Mouse (Mus musculus) stomach, embryonic 14.5 days (tissue): ENCODE measurements around the gene Pcsk1n. TPM values are rescaled to one million over a fixed set of nuclear protein-coding genes. Genes with fewer than 3 reads are reported as not detected.

ENCODE experiments used
- ATAC-seq: fragments of 200-750 bp; cut with Nextera tagmentation; 2 replicates; pipeline ENCODE4 v1.8.0; 2017; ENCODE audit warnings: low read depth, moderate TSS enrichment; ENCODE audit not compliant: insufficient number of reproducible peaks, insufficient read depth, low FRiP score
- H3K27ac ChIP-seq: fragments of 300-500 bp; sonication (generic); 2 replicates; pipeline ENCODE4 v1.5.1; 2014; ENCODE audit warnings: mild to moderate bottlenecking, low read length, moderate library complexity, mixed read lengths
- H3K27me3 ChIP-seq: fragments of 300-500 bp; sonication (generic); 2 replicates; pipeline ENCODE4 v1.6.1; 2014; ENCODE audit warnings: low read length, control low read depth, mixed read lengths; ENCODE audit not compliant: control insufficient read depth, insufficient read depth
- H3K36me3 ChIP-seq: fragments of 300-500 bp; sonication (generic); 2 replicates; pipeline ENCODE4 v1.6.1; 2014; ENCODE audit warnings: mild to moderate bottlenecking, control low read depth, low read length, moderate library complexity, mixed read lengths; ENCODE audit not compliant: control insufficient read depth, insufficient read depth
- H3K4me1 ChIP-seq: fragments of 300-500 bp; sonication (generic); 2 replicates; pipeline ENCODE4 v1.6.1; 2014; ENCODE audit warnings: low read length, control low read depth, mixed read lengths; ENCODE audit not compliant: control insufficient read depth, insufficient read depth
- H3K4me2 ChIP-seq: fragments of 300-500 bp; sonication (generic); replicated peaks from 2 replicates; pipeline ENCODE4 v1.6.1; 2014; ENCODE audit warnings: low read depth, low read length, control low read depth
- H3K4me3 ChIP-seq: fragments of 300-500 bp; sonication (generic); 2 replicates; pipeline ENCODE4 v1.5.1; 2014; ENCODE audit warnings: low read depth, low read length, control low read depth
- H3K9ac ChIP-seq: fragments of 300-500 bp; sonication (generic); replicated peaks from 2 replicates; pipeline ENCODE4 v1.6.1; 2014; ENCODE audit warnings: low read depth, mild to moderate bottlenecking, control low read depth, low read length, moderate library complexity, mixed read lengths
- H3K9me3 ChIP-seq: fragments of 300-500 bp; sonication (generic); 2 replicates; pipeline ENCODE4 v1.6.1; 2016; ENCODE audit warnings: low read depth, low read length, control low read depth; ENCODE audit not compliant: control insufficient read depth
- WGBS: fragments of 180-500 bp; shearing (Covaris S2); extraction: QIAGEN DNeasy Blood & Tissue Kit; methylation state at CpG from one replicate; pipeline ENCODE4 v1.1.7; 2014; 5-methylcytosine and 5-hydroxymethylcytosine counted together
- polyA plus RNA-seq: library from polyadenylated mRNA; unstranded; fragments of >200 nt; fragmentation: Nextera tagmentation; extraction: Ambion mirVana; gene quantifications from 2 replicates; pipeline ENCODE4 v1.2.1, GENCODE M21; 2014

Gene Pcsk1n
- polyA plus RNA-seq, 1 experiment from 2014 or later = 9.5 TPM

DNA sequence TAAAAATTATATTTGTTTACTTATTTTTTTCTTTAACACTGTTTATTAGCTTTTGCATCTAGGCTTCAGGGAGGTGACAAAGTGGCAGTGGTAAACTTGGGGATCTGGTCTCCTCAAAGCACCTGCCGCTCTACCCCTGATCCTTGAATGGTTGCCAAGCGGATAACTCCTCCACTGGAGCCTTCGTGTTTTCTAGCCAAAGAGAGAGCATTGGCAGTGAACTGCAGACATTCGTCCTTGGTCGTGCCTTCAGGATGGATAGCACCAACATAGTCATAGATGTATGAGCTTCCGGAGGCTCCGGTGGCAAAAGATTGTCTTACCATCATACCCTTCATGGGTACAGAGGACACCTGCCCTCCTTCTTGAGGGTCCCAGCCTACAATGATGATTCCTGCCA, 30.5 kb downstream of the Pcsk1n start:
- H3K27ac ChIP-seq = no peak overlapping the region
- no peak overlapping the region for H3K4me2 ChIP-seq
- H3K4me3 ChIP-seq = no peak overlapping the region
- no peaks in the 10 kb centered on the region for H3K27me3 ChIP-seq
- ATAC-seq = no peak
- no peaks in the 10 kb centered on the region for H3K4me1 ChIP-seq
- no peak overlapping the region for H3K9ac ChIP-seq
- WGBS = 85% methylated on average over 7 of the region's 7 CpGs
- no peaks in the 10 kb centered on the region for H3K36me3 ChIP-seq
- no peaks in the 10 kb centered on the region for H3K9me3 ChIP-seq

- Histone ChIP-seq H3K27ac (no peak overlapping the region), H3K4me3 (no peak overlapping the region), H3K36me3 (no peaks in the 10 kb centered on the region), H3K27me3 (no peaks in the 10 kb centered on the region), H3K9me3 (no peaks in the 10 kb centered on the region), H3K4me2 (no peak overlapping the region), H3K9ac (no peak overlapping the region), H3K4me1 (no peaks in the 10 kb centered on the region)
- WGBS = 89% methylated on average over 9 of the region's 9 CpGs
- ATAC-seq = no peak
Measured at GRCm38 (mm10) chrX:7958868-7959267, 39.2 kb downstream of the Pcsk1n start.

DNA sequence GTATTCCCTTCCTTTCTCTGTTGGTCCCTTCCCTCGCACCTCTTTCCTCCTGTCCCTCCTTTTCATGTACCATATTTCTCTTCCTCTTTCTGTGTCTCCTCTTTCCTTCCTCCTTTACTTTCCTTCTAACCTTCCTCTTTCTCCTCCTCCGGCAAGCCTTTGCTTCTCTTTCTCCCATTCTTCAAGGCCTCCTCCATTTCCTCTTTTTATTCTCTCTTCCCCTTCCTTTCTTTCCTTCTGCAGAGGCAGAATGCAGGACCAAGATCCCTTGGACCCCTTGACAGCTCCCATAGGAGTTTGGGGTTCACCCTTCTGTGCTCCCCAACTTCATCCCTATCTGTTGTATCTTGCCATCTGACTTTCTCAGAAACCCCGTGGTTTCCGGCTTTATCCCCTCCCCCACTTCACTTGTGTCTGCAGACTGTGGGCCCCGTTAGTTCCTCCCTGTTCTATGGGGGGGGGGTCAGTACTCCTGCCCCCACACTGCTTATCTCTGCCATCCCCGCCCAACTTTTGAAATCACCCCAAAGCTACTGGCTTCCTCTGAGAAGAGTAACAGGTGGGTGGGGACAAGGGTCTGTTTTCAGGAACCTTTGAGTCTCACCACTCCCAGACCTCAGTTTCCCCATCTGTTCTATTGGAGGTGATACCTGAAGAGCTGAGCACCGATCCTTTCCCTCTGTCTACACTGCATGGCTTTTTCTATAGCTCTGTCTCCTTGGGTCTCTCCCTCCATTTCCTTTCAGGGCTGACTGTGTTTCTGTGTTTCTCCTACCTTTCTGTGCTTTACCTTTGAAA, 44.4 kb downstream of the Pcsk1n start:
- H3K9ac ChIP-seq = no peak overlapping the region
- no peak for ATAC-seq
- WGBS = 76% methylated on average over 7 of the region's 7 CpGs
- H3K27ac ChIP-seq = no peak overlapping the region
- no peak overlapping the region for H3K4me2 ChIP-seq
- no peaks in the 10 kb centered on the region for H3K36me3 ChIP-seq
- no peaks in the 10 kb centered on the region for H3K27me3 ChIP-seq
- no peaks in the 10 kb centered on the region for H3K4me1 ChIP-seq
- no peak overlapping the region for H3K4me3 ChIP-seq
- H3K9me3 ChIP-seq = no peaks in the 10 kb centered on the region

DNA sequence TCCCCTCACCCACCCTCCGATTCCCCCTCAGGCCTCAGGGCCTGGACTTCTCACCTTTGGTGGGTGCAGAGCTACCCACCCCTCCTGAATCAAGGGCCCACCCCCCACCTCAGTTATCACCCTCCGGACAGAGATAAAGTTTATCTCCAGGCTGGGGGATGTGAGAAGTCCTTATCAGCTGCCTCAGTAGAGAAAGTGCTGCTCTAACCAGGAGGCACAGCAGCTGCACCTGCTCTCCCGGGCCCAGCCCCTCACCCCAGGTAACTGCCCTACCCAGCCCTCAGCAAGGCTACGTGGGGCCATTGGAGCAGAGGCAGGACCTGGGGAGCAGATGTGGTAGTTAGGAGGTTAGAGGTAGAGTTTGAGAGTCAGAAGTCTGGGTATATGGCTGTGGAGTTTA, 46.5 kb downstream of the Pcsk1n start:
- ATAC-seq = no peak
- Histone ChIP-seq H3K4me2 (no peak overlapping the region), H3K27ac (no peak overlapping the region), H3K4me1 (no peaks in the 10 kb centered on the region), H3K9me3 (no peaks in the 10 kb centered on the region), H3K27me3 (no peaks in the 10 kb centered on the region), H3K36me3 (no peaks in the 10 kb centered on the region), H3K9ac (no peak overlapping the region), H3K4me3 (no peak overlapping the region)
- 51% methylated on average over 4 of the region's 4 CpGs for WGBS

- Histone ChIP-seq H3K9me3 (no peaks in the 10 kb centered on the region), H3K9ac (no peak overlapping the region), H3K36me3 (no peaks in the 10 kb centered on the region), H3K4me2 (no peak overlapping the region), H3K4me1 (no peaks in the 10 kb centered on the region), H3K27me3 (no peaks in the 10 kb centered on the region), H3K4me3 (no peak overlapping the region), H3K27ac (no peak overlapping the region)
- WGBS = 84% methylated on average over 7 of the region's 9 CpGs
- peak; percentile 74; the same call in 1 of the 2 replicates for ATAC-seq
Measured at GRCm38 (mm10) chrX:7967596-7968201, 48.1 kb downstream of the Pcsk1n start.

GRCm38 (mm10) chrX:7968226-7968625, 48.6 kb downstream of the Pcsk1n start:
- Histone ChIP-seq H3K9me3 (no peaks in the 10 kb centered on the region), H3K4me2 (no peak overlapping the region), H3K36me3 (no peaks in the 10 kb centered on the region), H3K27me3 (no peaks in the 10 kb centered on the region), H3K4me3 (no peak overlapping the region), H3K27ac (no peak overlapping the region), H3K9ac (no peak overlapping the region), H3K4me1 (no peaks in the 10 kb centered on the region)
- peak; percentile 28; the same call in 1 of the 2 replicates for ATAC-seq
- 81% methylated on average over 8 of the region's 8 CpGs for WGBS

- no peak overlapping the region for H3K4me3 ChIP-seq
- no peaks in the 10 kb centered on the region for H3K27me3 ChIP-seq
- H3K36me3 ChIP-seq = no peaks in the 10 kb centered on the region
- WGBS = 86% methylated on average over 3 of the region's 3 CpGs
- ATAC-seq = no peak
- no peak overlapping the region for H3K4me2 ChIP-seq
- H3K9ac ChIP-seq = no peak overlapping the region
- H3K4me1 ChIP-seq = no peaks in the 10 kb centered on the region
- H3K9me3 ChIP-seq = no peaks in the 10 kb centered on the region
- no peak overlapping the region for H3K27ac ChIP-seq
Measured at GRCm38 (mm10) chrX:7968899-7969298, 49.3 kb downstream of the Pcsk1n start.

DNA sequence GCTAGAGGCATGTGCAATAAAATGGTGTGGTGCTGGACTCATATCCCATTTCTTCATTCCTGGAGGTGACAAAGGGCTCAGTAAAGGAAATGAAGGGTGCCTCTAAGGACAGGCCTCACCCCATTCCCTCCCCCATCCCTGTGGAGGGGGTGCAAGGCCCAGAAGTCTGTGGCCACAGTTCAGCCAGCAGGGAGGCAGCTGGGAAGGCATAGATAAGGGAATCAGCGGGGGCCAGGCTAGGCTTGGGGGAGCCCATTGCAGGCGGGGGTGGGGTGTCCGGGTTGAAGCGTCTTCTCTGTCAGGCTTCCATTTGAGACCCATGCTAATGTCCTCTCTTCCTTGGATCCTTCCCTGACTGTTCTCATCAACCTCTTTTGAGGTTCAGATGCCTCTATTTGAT, 51.7 kb downstream of the Pcsk1n start:
- Histone ChIP-seq H3K4me3 (no peak overlapping the region), H3K27ac (no peak overlapping the region), H3K4me2 (no peak overlapping the region), H3K4me1 (no peaks in the 10 kb centered on the region), H3K9ac (no peak overlapping the region), H3K36me3 (no peaks in the 10 kb centered on the region), H3K27me3 (no peaks in the 10 kb centered on the region), H3K9me3 (no peaks in the 10 kb centered on the region)
- peak; percentile 49; the same call in 1 of the 2 replicates for ATAC-seq
- 80% methylated on average over 2 of the region's 4 CpGs for WGBS
